In genomic region chr10:56893210-56893705, GRCm38 (mm10) we compare ENCODE assay signal across 9 mouse cellular contexts.
DNase-seq lines count a peak whose midpoint lies in the region; ATAC-seq and TF ChIP-seq lines count a peak whose summit lies in the region.
"Had no signal": no experiment of that assay in that cellular context is flagged by ENCODE, and none has a peak within 500 bp of the region (broad histone marks: within the 10 kb centered on the region; RNA-seq: fewer than 3 reads in every experiment).

No protein-coding gene starts in this region.

- no peaks in the 10 kb centered on the region for H3K4me1 ChIP-seq in testis, adult 2 months (ENCODE audit: control insufficient read depth, insufficient read depth, low read length)
- peaks cover 14% of the 10 kb centered on the region for H3K4me1 ChIP-seq in hindbrain, embryonic 10.5 days (replicated peaks)
- peaks cover 9% of the 10 kb centered on the region; the same call in 1 of the 2 replicates for H3K4me1 ChIP-seq in limb, embryonic 11.5 days (ENCODE audit: control insufficient read depth, insufficient read depth, low read length)

- TF ChIP-seq CTCF in testis, adult 2 months (IDR thresholded peaks at IDR 0.05; ENCODE audit: control insufficient read depth, insufficient read depth, insufficient replicate concordance, low read depth, low read length): no peak

- no peak for DNase-seq in testis, postnatal 14 days (ENCODE audit: low spot score)
- DNase-seq in hindbrain, embryonic 10.5 days (ENCODE audit: low spot score): peak; percentile 19
- DNase-seq in limb, embryonic 11.5 days (ENCODE audit: low spot score): peak; percentile 63
- peak; percentile 40 for DNase-seq in right cerebral cortex, postnatal 4 days
- no peak for DNase-seq in gastrocnemius, postnatal 4 days (ENCODE audit: low spot score in 2 of 2)
- DNase-seq in adipocyte (ENCODE audit: low spot score): no peak
- DNase-seq in heart, postnatal 36 days: no peak
- DNase-seq: gastrocnemius, postnatal 14 days had no signal

- intact Hi-C loops in heart, postnatal 36 days (cut with DNase I): no loop called here

- WGBS in hindbrain, embryonic 10.5 days: 17% methylated on average over 8 of the region's 8 CpGs
- WGBS in limb, embryonic 11.5 days: 59% methylated on average over 8 of the region's 8 CpGs

- no peak for TF ChIP-seq POLR2A in testis, adult 2 months (IDR thresholded peaks at IDR 0.05; ENCODE audit: control insufficient read depth, low read depth, low read length)

- no peaks in the 10 kb centered on the region for H3K36me3 ChIP-seq in testis, adult 2 months (ENCODE audit: control insufficient read depth, insufficient read depth, low read length)
- H3K36me3 ChIP-seq in hindbrain, embryonic 10.5 days: no peaks in the 10 kb centered on the region
- H3K36me3 ChIP-seq in limb, embryonic 11.5 days (ENCODE audit: control insufficient read depth, insufficient read depth, low read length): no peaks in the 10 kb centered on the region

- peak; percentile 94; the same call in 1 of the 2 replicates for ATAC-seq in limb, embryonic 11.5 days (ENCODE audit: insufficient number of reproducible peaks, low FRiP score, low TSS enrichment, low read depth)

- no peak overlapping the region for H3K4me2 ChIP-seq in limb, embryonic 11.5 days (ENCODE audit: low read depth, severe bottlenecking)

- H3K9ac ChIP-seq in limb, embryonic 11.5 days (ENCODE audit: low read length): no peak overlapping the region

- peak overlapping the region; percentile 27; the same call in 1 of the 2 replicates for H3K4me3 ChIP-seq in testis, adult 2 months (ENCODE audit: control insufficient read depth, low read depth, low read length)
- no peak overlapping the region for H3K4me3 ChIP-seq in hindbrain, embryonic 10.5 days
- H3K4me3 ChIP-seq in limb, embryonic 11.5 days (ENCODE audit: low read depth, low read length): no peak overlapping the region

- no peaks in the 10 kb centered on the region for H3K9me3 ChIP-seq in hindbrain, embryonic 10.5 days
- H3K9me3 ChIP-seq in limb, embryonic 11.5 days (ENCODE audit: control insufficient read depth, low read length): no peaks in the 10 kb centered on the region

- H3K27me3 ChIP-seq in testis, adult 2 months (ENCODE audit: control insufficient read depth, insufficient read depth, low read length): no peaks in the 10 kb centered on the region
- H3K27me3 ChIP-seq in hindbrain, embryonic 10.5 days (ENCODE audit: insufficient read depth, poor library complexity, severe bottlenecking): no peaks in the 10 kb centered on the region
- no peaks in the 10 kb centered on the region for H3K27me3 ChIP-seq in limb, embryonic 11.5 days (ENCODE audit: control insufficient read depth, insufficient read depth, low read length)

- no peak overlapping the region for H3K27ac ChIP-seq in testis, adult 2 months (ENCODE audit: control insufficient read depth, insufficient read depth, low read depth, low read length)
- H3K27ac ChIP-seq in hindbrain, embryonic 10.5 days: peak overlapping the region; percentile 30; the same call in 1 of the 2 replicates
- peak overlapping the region; percentile 48 for H3K27ac ChIP-seq in limb, embryonic 11.5 days (replicated peaks; ENCODE audit: low read depth, low read length)

Comparison
In these comparisons a context has a peak if more than half of its experiments do, and no peak if none do; other contexts are left out.
1. DNase-seq: peak in hindbrain, embryonic 10.5 days (single experiment), limb, embryonic 11.5 days (single experiment) and right cerebral cortex, postnatal 4 days (single experiment); none in testis, postnatal 14 days (single experiment), gastrocnemius, postnatal 4 days (0 of 2), adipocyte (single experiment) and heart, postnatal 36 days (0 of 2).